Mouse (Mus musculus) heart, embryonic 13.5 days (tissue): ENCODE data around the gene Kpna4. TPM values are rescaled to one million over a fixed set of nuclear protein-coding genes. Genes with fewer than 3 reads are reported as not detected.

Experiments
- ATAC-seq: fragments of 200-750 bp; cut with Nextera tagmentation; 2 replicates; pipeline ENCODE4 v1.8.0; 2017; ENCODE audit warnings: moderate TSS enrichment; ENCODE audit not compliant: insufficient number of reproducible peaks, low FRiP score, low TSS enrichment; ENCODE audit errors: extremely low read depth
- H3K27ac ChIP-seq: fragments of 300-500 bp; sonication (generic); replicated peaks from 2 replicates; pipeline ENCODE4 v1.5.1; 2015; ENCODE audit warnings: moderate library complexity, mild to moderate bottlenecking, inconsistent platforms
- H3K27me3 ChIP-seq: fragments of 300-500 bp; sonication (generic); replicated peaks from 2 replicates; pipeline ENCODE4 v1.6.1; 2015; ENCODE audit warnings: mild to moderate bottlenecking, inconsistent platforms
- H3K36me3 ChIP-seq: fragments of 300-500 bp; sonication (generic); 2 replicates; pipeline ENCODE4 v1.6.1; 2015; ENCODE audit warnings: mild to moderate bottlenecking, inconsistent platforms
- H3K4me1 ChIP-seq: fragments of 300-500 bp; sonication (generic); 2 replicates; pipeline ENCODE4 v1.6.1; 2015; ENCODE audit warnings: inconsistent platforms
- H3K4me2 ChIP-seq: fragments of 300-500 bp; sonication (generic); 2 replicates; pipeline ENCODE4 v1.6.1; 2015; ENCODE audit warnings: inconsistent platforms, mild to moderate bottlenecking, moderate library complexity
- H3K4me3 ChIP-seq: fragments of 300-500 bp; sonication (generic); 2 replicates; pipeline ENCODE4 v1.5.1; 2015; ENCODE audit warnings: moderate library complexity, mild to moderate bottlenecking, inconsistent platforms
- H3K9ac ChIP-seq: fragments of 300-500 bp; sonication (generic); 2 replicates; pipeline ENCODE4 v1.6.1; 2015; ENCODE audit warnings: inconsistent platforms, mild to moderate bottlenecking, moderate library complexity
- H3K9me3 ChIP-seq: fragments of 300-500 bp; sonication (generic); 2 replicates; pipeline ENCODE4 v1.6.1; 2016; ENCODE audit warnings: inconsistent platforms
- WGBS: fragments of 180-500 bp; shearing (Covaris S2); methylation state at CpG from one replicate; pipeline ENCODE4 v1.1.7; 2015; ENCODE audit warnings: mixed read lengths; 5-methylcytosine and 5-hydroxymethylcytosine counted together
- polyA plus RNA-seq: library from polyadenylated mRNA; unstranded; fragments of >200 nt; fragmentation: Nextera tagmentation; extraction: Ambion mirVana; gene quantifications from 2 replicates; pipeline ENCODE4 v1.2.1, GENCODE M21; 2015

The Kpna4 gene
- 21.0 and 24.1 TPM in 2 replicates for polyA plus RNA-seq

GRCm38 (mm10) chr3:69126509-69127345, at the start of gene Kpna4:
Kpna4 (minus strand) TSS chr3:69127113.
- peak within 1 kb of the TSS; percentile 84 for H3K4me2 ChIP-seq
- peak within 1 kb of the TSS; percentile 98 for H3K9ac ChIP-seq
- H3K4me1 ChIP-seq = peaks cover 26% of the 10 kb centered on the region
- H3K4me3 ChIP-seq = peak within 1 kb of the TSS; percentile 94
- H3K36me3 ChIP-seq = no peaks in the 10 kb centered on the region
- no peaks in the 10 kb centered on the region for H3K27me3 ChIP-seq
- peak; percentile 95 for ATAC-seq
- no peaks in the 10 kb centered on the region for H3K9me3 ChIP-seq
- peak within 1 kb of the TSS; percentile 97 for H3K27ac ChIP-seq
- WGBS = under 1% methylated on average over 103 of the region's 107 CpGs

DNA sequence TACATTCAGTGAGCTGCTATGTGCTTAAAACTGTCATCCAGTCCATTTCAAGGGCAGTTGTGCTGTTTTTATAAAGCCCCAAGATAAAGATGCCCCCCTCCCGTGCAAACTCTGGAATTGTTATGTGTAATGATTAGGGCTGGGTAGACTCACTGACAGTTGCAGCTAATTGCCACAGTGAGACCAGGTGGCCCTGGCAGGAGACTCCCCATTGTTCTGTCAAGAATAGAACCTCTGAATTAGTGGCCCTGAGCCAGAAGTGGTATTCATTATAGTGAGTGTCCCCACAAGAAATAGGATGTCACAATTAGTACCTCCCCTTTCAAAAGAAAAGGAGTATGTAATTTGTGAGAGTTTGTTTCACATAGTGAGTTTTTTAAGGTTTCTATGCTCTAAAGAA, 48.3 kb upstream of the Kpna4 start:
- no peaks in the 10 kb centered on the region for H3K36me3 ChIP-seq
- whole genome bisulfite sequencing = 13% methylated on average over 1 of the region's 1 CpGs
- H3K27ac ChIP-seq = no peak overlapping the region
- no peaks in the 10 kb centered on the region for H3K9me3 ChIP-seq
- H3K9ac ChIP-seq = no peak overlapping the region
- no peak overlapping the region for H3K4me3 ChIP-seq
- no peaks in the 10 kb centered on the region for H3K27me3 ChIP-seq
- no peak for ATAC-seq
- no peaks in the 10 kb centered on the region for H3K4me1 ChIP-seq
- H3K4me2 ChIP-seq = no peak overlapping the region

DNA sequence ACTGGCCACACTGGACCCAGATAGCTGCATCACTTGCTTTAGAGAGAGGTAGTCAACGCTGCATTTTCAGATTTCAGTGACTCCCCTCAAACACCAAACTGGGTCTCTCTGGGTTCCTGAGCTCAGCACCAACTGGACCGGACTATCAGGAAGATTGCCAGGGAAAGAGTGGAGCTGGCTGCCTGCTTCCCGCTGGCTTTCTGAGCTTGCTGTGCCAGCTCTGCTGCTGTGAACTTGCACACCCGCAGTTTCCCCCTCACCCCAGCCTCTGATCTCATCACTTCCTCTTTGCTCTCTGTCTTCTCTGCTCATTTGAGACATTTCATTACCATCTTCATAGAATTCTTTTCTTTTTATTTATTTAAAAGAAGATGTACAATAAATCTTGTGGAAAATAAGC, 44.2 kb upstream of the Kpna4 start:
- H3K9ac ChIP-seq = no peak overlapping the region
- H3K4me2 ChIP-seq = no peak overlapping the region
- no peaks in the 10 kb centered on the region for H3K4me1 ChIP-seq
- no peak overlapping the region for H3K27ac ChIP-seq
- H3K27me3 ChIP-seq = no peaks in the 10 kb centered on the region
- ATAC-seq = no peak
- H3K36me3 ChIP-seq = no peaks in the 10 kb centered on the region
- no peak overlapping the region for H3K4me3 ChIP-seq
- WGBS = 55% methylated on average over 4 of the region's 4 CpGs
- no peaks in the 10 kb centered on the region for H3K9me3 ChIP-seq

GRCm38 (mm10) chr3:69169796-69170195, 42.9 kb upstream of the Kpna4 start:
- Histone ChIP-seq H3K4me1 (no peaks in the 10 kb centered on the region), H3K9ac (no peak overlapping the region), H3K36me3 (no peaks in the 10 kb centered on the region), H3K27me3 (no peaks in the 10 kb centered on the region), H3K4me3 (no peak overlapping the region), H3K9me3 (no peaks in the 10 kb centered on the region), H3K27ac (no peak overlapping the region), H3K4me2 (no peak overlapping the region)
- no peak for ATAC-seq
- WGBS = 57% methylated on average over 5 of the region's 5 CpGs

- no peak for ATAC-seq
- no peak overlapping the region for H3K4me3 ChIP-seq
- H3K9ac ChIP-seq = no peak overlapping the region
- no peaks in the 10 kb centered on the region for H3K36me3 ChIP-seq
- H3K4me2 ChIP-seq = no peak overlapping the region
- no peaks in the 10 kb centered on the region for H3K4me1 ChIP-seq
- 83% methylated on average over 9 of the region's 9 CpGs for WGBS
- no peak overlapping the region for H3K27ac ChIP-seq
- no peaks in the 10 kb centered on the region for H3K27me3 ChIP-seq
- H3K9me3 ChIP-seq = no peaks in the 10 kb centered on the region
These were observed 41.8 kb upstream of the Kpna4 start for GRCm38 (mm10) chr3:69168724-69169123.

GRCm38 (mm10) chr3:69163057-69163456, 36.1 kb upstream of the Kpna4 start:
- 68% methylated on average over 6 of the region's 6 CpGs for WGBS
- Histone ChIP-seq H3K27me3 (no peaks in the 10 kb centered on the region), H3K4me2 (no peak overlapping the region), H3K36me3 (no peaks in the 10 kb centered on the region), H3K9me3 (no peaks in the 10 kb centered on the region), H3K27ac (no peak overlapping the region), H3K9ac (no peak overlapping the region), H3K4me3 (no peak overlapping the region), H3K4me1 (no peaks in the 10 kb centered on the region)
- no peak for ATAC-seq

DNA sequence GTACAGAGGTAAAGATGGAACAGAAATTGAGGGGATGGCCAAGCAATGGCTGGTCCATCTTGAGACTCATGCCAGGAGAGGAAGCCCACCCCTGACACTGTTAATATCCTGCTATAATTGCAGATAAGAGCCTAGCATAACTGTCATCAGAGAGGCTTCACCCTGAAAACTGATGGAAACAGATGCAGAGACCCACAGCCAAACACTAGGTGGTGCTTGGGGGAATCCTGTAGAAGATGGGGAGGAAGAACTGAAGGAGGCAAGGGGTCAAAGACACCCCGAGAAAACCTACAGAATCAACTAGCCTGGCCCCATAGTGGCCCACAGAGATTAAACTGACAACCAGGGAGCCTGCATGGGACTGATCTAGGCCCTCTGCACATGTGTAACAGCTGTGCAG, 33.5 kb upstream of the Kpna4 start:
- 69% methylated on average over 1 of the region's 1 CpGs for WGBS
- Histone ChIP-seq H3K27ac (no peak overlapping the region), H3K4me3 (no peak overlapping the region), H3K36me3 (no peaks in the 10 kb centered on the region), H3K4me1 (no peaks in the 10 kb centered on the region), H3K9me3 (no peaks in the 10 kb centered on the region), H3K4me2 (no peak overlapping the region), H3K27me3 (no peaks in the 10 kb centered on the region), H3K9ac (no peak overlapping the region)
- no peak for ATAC-seq

DNA sequence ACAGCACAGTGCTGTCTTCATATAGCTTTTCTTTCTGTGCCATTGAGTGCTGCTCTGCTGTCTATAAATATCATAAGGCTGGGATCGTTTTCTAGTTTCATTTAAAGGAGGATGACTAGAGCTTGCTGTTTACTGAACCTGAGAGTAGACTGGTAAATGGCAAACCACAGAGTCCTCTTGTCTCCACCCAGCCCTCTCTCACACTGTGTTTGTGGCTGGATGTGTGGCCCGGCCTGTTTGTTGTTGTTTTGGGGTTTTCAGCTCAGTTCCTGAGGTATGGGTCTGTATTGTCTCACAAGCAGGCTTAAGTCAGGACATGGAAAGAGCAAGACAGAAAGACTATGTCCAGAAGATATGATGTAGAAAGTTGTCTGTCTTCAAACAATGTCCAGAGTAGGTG, 32.6 kb upstream of the Kpna4 start:
- H3K36me3 ChIP-seq = no peaks in the 10 kb centered on the region
- no peak overlapping the region for H3K9ac ChIP-seq
- H3K4me2 ChIP-seq = no peak overlapping the region
- no peak overlapping the region for H3K27ac ChIP-seq
- no peaks in the 10 kb centered on the region for H3K4me1 ChIP-seq
- no peak for ATAC-seq
- WGBS = 63% methylated on average over 2 of the region's 2 CpGs
- no peaks in the 10 kb centered on the region for H3K27me3 ChIP-seq
- H3K4me3 ChIP-seq = no peak overlapping the region
- H3K9me3 ChIP-seq = no peaks in the 10 kb centered on the region

DNA sequence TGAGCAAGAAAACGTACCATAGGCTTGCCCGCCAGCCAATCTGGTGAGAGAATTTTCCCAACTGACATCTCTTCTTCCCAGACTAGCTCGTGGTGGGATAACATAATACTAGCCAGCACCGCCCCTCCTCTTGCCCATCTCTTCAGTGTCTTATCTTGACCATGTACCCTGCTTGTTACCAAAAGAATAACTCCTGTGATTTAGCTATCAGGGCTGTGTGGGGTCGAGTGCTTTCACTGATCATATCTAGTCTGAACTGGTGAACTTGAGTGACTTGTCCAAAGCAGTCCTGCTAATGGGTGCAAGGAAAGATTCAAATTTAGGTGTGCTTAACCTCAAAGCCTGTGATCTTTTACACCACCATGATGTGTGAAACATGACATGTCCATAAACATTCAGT, 31.0 kb upstream of the Kpna4 start:
- Histone ChIP-seq H3K9me3 (no peaks in the 10 kb centered on the region), H3K27ac (no peak overlapping the region), H3K9ac (no peak overlapping the region), H3K4me3 (no peak overlapping the region), H3K36me3 (no peaks in the 10 kb centered on the region), H3K4me1 (no peaks in the 10 kb centered on the region), H3K4me2 (no peak overlapping the region), H3K27me3 (no peaks in the 10 kb centered on the region)
- no peak for ATAC-seq
- WGBS = 67% methylated on average over 5 of the region's 5 CpGs

DNA sequence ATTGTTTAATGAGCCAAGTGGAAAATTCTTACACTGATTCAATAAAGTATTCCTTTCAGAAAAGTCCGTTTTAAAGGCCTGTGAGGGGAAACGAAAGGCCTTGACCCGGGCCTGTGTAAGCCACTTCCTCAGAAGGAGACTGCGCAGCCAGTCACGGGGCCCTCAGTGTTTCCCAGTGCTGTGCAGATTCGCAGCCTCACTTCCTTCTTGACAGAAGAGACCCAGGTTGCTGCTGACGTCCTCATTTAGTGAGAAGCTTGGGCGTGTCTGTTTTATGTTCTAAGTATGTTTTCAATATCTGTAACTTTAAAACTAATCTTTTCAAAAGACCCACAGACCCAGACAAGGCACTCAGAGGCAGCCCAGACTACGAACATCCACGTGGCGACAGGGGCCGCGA, 29.6 kb upstream of the Kpna4 start:
- H3K27me3 ChIP-seq = no peaks in the 10 kb centered on the region
- no peak overlapping the region for H3K9ac ChIP-seq
- no peak for ATAC-seq
- no peak overlapping the region for H3K4me3 ChIP-seq
- WGBS = 76% methylated on average over 13 of the region's 13 CpGs
- no peak overlapping the region for H3K4me2 ChIP-seq
- no peaks in the 10 kb centered on the region for H3K36me3 ChIP-seq
- H3K27ac ChIP-seq = no peak overlapping the region
- no peaks in the 10 kb centered on the region for H3K9me3 ChIP-seq
- H3K4me1 ChIP-seq = no peaks in the 10 kb centered on the region

GRCm38 (mm10) chr3:69154691-69155090, 27.8 kb upstream of the Kpna4 start:
- 54% methylated on average over 2 of the region's 2 CpGs for WGBS
- H3K4me3 ChIP-seq = no peak overlapping the region
- ATAC-seq = no peak

DNA sequence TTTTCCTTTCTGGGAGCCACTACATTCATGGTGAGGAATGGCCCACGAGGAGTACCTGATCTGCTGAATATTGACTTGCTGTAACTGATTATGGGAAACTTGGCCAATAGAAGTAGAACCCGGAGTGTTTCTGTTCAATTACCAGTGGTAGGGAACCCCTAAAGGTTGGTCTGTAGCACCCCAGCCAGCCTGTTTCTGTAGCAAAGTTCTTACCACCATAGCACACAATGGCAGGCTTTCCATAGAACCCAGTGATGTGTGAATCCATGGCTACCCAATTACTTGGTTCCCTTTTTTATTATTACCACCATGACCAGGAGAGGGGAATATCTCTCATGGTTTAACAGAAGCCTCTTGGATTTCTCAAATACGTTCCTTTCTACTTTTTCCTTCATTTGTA, 24.0 kb upstream of the Kpna4 start:
- Histone ChIP-seq H3K9me3 (no peaks in the 10 kb centered on the region), H3K27ac (no peak overlapping the region), H3K4me3 (no peak overlapping the region), H3K4me1 (no peaks in the 10 kb centered on the region), H3K9ac (no peak overlapping the region), H3K36me3 (no peaks in the 10 kb centered on the region), H3K27me3 (no peaks in the 10 kb centered on the region), H3K4me2 (no peak overlapping the region)
- ATAC-seq = no peak
- 74% methylated on average over 3 of the region's 3 CpGs for WGBS

More at GRCm38 (mm10) chr3:69154691-69155090, 27.8 kb upstream of the Kpna4 start:
- H3K4me2 ChIP-seq = no peak overlapping the region
- no peaks in the 10 kb centered on the region for H3K9me3 ChIP-seq
- H3K27ac ChIP-seq = no peak overlapping the region
- H3K36me3 ChIP-seq = no peaks in the 10 kb centered on the region
- H3K9ac ChIP-seq = no peak overlapping the region
- H3K27me3 ChIP-seq = no peaks in the 10 kb centered on the region
- no peaks in the 10 kb centered on the region for H3K4me1 ChIP-seq
